Mouse (Mus musculus): Measurements from ENCODE around the gene Ppara.

Ppara gene

GRCm38 (mm10) chr15:85705013-85705528 is 29.7 kb upstream of the Ppara start:
- no peak for DNase-seq (ENCODE audit: low spot score)

DNA sequence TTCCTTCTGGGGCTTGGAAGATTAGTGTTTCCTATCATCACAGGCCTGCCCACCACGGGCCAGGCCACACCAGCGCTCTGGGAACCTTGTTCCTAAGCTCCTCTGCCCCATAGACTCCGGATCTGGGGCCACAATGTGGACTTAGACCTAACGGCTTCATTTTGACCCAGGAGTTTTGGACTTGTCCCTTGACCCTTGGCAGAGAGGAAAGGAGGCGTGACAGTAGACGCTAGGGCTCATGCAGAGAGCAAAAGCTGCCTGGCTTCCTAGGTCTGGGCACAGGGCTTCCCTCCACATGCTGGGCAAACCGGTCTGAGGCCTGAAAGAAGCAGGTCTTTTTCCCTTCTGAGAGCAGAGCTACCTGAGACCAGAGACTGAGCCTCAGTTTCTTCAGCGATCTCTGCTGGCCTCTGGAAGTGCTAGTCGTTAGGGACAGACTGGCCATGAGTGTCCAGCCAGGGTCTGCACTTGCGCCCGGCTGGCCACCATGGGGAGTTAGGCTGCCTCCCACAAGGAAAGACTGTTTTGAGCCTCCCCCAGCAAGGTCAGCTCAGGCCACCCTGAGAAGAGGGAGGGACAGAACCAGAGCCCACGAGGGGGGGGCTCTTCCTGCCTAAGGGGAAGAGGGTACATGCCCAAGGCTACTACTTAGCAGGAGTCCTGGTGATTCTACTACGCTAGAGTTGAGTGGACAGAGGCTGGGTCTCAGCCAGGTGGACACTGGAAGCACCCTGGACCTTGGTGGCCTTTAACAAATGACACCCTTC is 29.0 kb upstream of the Ppara start:
- DNase-seq (ENCODE audit: low spot score), result no peak

DNA sequence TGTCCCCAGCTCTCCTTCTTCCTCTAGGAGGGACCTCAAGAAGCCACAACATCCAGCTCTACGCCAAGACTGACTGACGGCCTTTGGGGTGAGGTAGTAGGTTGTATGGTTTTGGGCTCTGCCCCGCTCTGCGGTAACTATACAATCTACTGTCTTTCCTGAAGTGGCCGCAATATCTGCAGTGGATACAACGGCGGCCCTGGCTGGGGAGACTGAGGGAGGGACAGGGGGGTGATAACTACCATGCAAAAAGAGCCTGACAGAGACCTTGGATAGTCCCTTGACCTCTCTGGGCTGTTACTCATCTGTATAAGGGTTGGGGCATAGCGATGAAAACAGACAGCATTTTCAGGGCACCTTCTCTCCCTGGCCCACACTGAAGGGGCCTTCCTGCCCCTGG is 28.3 kb upstream of the Ppara start:
- no peak for DNase-seq (ENCODE audit: low spot score)

- no peak for DNase-seq (ENCODE audit: low spot score)
Measured at GRCm38 (mm10) chr15:85707017-85707416, 27.8 kb upstream of the Ppara start.

DNA sequence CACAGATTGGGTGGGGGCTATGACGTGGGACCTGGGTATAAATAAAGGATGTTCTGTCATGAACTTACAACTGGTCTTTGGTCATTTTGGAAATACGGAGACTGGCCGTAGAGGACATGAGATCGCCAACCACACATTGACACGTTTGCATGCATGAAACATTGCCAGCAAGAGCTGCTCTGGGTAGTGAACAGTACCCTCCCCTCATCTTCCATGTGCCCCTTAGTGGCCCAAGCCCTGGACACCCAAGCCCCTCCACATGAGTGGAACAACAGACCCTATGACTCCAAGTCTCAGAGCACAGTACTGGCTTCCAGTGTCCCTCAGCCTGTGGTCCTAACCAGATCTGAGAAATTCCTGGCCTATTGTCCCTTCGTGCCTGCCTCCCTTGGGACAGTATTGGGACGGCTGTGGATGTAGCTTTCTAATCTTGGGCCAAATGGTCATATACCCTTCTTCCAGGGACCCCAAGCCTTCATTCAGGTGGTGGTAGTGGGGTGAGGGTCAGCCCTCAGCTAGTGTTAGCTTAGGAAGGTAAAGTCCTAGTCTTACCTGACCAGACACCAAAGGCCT is 27.2 kb upstream of the Ppara start:
- DNase-seq (ENCODE audit: low spot score), result no peak

DNA sequence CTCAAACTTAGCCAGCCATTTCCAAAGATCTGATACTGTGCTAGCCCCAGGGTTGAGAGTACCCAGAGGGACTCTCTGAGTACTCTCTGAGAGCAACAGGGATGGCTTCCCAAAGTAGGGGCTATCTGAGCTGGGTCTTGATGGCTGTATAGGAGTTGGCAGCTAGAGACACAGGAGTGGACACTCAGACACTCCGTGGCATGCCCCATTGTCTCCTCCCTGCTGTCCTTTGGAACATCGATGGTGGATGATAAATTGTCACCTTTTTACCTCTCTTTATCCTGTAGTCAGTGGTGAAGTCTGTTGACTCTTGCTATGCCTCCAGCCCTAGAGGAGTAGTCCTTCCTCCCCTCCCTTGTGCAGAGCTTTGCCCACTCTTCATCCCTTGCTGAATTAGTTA is 26.6 kb upstream of the Ppara start:
- no peak for DNase-seq (ENCODE audit: low spot score)

- DNase-seq (ENCODE audit: low spot score), result no peak
Measured at GRCm38 (mm10) chr15:85708843-85709242, 25.9 kb upstream of the Ppara start.

DNA sequence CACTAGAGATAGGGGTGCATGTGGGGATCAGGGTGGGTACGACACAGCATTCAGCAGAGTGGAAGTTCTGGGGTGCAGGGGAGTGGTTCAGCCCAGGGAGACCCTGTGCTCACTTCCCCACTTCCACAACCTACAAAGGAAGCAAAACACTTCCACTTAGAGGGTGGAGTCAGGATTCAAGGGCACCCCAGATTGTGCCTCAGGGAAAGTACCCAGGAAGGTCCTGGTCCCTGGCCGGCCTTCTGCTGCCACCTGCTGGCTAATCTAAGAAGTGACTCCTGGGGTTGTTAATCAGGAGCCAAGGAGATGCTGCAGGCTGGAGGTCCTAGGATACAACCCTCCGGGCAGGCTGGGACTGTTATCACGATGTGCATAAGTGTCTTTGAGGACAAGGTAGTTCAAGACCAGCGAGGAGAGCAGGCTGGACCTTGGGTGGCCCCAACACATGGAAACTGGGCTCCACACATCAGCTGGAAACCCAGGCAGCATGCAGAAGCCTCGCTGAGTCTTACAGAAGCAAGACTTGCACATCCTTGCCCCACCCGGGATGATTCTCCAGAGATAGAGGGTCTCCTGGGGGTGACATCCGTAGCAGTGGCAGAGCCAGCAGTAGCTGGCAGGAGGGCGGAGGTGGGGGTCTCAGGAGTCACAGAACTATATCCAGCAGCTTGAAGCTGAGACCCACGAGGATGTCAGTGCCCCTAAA is 25.4 kb upstream of the Ppara start:
- DNase-seq (ENCODE audit: low spot score), result peak; percentile 77

DNA sequence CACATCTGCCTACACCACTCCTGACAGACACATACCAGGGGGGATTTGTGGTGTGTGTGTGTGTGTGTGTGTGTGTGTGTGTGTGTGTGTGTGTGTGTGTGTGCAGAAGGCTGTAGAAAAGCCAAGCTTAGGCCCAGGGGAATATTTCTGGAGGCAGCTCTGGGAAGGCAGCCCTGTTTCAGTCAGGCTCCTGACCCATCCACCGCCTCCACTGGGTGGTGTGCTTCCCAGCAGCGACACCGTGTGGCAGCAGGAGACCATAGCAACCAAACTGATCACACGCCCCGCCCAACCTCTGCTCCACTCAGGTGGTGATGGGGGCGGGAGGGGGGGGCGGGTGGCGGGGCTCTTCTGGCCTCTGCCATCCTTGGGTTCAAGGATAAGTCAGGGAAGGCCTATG is 24.6 kb upstream of the Ppara start:
- peak; percentile 82 for DNase-seq (ENCODE audit: low spot score)

- no peak for DNase-seq (ENCODE audit: low spot score)
Measured at GRCm38 (mm10) chr15:85710641-85711580, 23.9 kb upstream of the Ppara start.

- no peak for DNase-seq (ENCODE audit: low spot score)
Measured at GRCm38 (mm10) chr15:85712565-85713168, 22.1 kb upstream of the Ppara start.

DNA sequence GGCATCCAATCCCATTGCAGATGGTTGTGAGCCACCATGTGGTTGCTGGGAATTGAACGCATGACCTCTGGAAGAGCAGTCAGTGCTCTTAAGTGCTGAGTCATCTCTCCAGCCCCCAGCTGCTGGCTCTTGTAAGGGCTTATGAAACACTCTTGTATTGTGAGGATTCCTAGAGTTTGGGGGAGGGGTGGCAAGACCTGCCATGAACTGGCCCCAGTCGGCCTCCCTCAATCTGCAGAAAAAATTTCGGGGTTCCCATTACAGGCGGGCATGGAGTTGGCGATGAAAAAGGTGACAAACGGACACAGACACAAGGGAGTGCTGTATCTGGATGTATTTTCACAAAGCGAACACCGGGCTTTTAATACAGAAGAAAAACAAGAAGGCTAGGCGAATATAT is 21.4 kb upstream of the Ppara start:
- DNase-seq (ENCODE audit: low spot score), result no peak

DNA sequence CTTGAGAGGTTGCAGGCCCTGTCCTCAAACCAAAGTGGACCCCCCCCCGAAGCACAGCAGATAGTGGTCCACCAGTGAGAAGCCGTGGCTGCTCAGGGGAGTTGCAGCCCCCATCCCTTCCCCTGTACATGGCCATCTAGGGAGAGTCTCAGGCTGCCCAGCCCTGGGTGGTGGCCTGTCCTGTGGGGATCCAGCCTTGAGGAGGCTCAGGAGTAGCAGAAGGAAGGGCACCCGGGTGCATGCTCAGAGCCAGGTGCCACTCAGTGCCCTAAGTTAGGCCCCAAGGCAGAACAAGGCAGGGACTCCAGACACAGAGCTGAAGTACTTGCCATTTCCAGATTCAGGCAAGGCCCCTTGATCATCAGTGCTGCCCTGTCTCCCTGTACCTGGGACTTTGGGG is 19.7 kb upstream of the Ppara start:
- no peak for DNase-seq (ENCODE audit: low spot score)

- peak; percentile 90 for DNase-seq (ENCODE audit: low spot score)
Measured at GRCm38 (mm10) chr15:85716045-85716444, 18.7 kb upstream of the Ppara start.

GRCm38 (mm10) chr15:85716591-85716990 is 18.2 kb upstream of the Ppara start:
- no peak for DNase-seq (ENCODE audit: low spot score)

DNA sequence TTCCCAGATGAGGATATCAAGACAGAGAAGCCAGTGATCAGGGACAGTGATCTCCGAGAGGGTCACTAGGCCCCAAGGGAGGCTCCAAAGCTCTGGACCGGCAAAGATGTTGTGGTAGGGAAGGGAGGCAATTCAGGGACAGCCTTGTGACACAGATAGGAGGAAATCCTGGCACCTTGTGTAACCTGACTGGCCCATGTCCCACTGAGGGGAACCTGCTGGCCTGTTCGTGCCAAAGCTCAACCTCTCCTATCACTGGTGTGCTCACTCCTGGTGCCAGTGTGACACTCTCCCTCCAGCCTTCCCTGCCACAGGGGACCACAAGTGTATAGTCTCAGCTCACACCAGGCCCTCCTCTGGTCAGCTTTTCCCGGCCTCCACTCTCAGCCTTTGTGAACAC is 17.8 kb upstream of the Ppara start:
- DNase-seq (ENCODE audit: low spot score), result no peak

GRCm38 (mm10) chr15:85717800-85718199 is 17.0 kb upstream of the Ppara start:
- DNase-seq (ENCODE audit: low spot score), result no peak

DNA sequence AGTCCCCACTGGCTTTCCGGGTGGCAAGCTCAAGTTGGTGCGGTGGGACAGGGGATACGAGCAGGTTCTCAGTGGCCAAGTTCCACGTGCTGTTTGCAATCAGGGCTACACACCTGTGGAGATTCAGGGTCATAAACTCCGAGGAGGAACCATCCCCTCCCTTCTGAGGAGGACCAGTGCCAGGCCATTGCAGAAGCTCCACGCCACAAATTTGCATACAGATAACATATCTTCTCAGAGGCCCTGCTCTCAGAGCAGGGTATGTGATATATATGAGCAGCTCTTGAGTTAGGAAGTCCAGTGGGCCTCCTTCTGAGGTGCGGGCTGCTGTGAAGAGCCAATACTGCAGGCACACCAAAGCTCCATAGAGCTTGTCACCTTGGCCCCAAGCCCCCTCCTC is 15.8 kb upstream of the Ppara start:
- DNase-seq (ENCODE audit: low spot score), result no peak

- DNase-seq (ENCODE audit: low spot score), result no peak
Measured at GRCm38 (mm10) chr15:85720366-85720841, 14.4 kb upstream of the Ppara start.

- no peak for DNase-seq (ENCODE audit: low spot score)
Measured at GRCm38 (mm10) chr15:85724271-85725165, 10.3 kb upstream of the Ppara start.
